Mouse (Mus musculus): ENCODE measurements at regions not wholly inside any gene's neighbourhood (a gene's known extent, or its start where the extent isn't known, plus 50 kb on each side); places are given as distances from the start of the nearest gene placed in this dataset.
"Not testable (repeated sequence)": the region's sequence is repeated elsewhere in the genome, so short reads cannot be mapped to it uniquely, and the experiment has no call there.

- DNase-seq (ENCODE audit: low read depth): no peak
Measured at GRCm38 (mm10) chr17:76703823-76704222, 1152.1 kb upstream of the Fam98a start.

DNA sequence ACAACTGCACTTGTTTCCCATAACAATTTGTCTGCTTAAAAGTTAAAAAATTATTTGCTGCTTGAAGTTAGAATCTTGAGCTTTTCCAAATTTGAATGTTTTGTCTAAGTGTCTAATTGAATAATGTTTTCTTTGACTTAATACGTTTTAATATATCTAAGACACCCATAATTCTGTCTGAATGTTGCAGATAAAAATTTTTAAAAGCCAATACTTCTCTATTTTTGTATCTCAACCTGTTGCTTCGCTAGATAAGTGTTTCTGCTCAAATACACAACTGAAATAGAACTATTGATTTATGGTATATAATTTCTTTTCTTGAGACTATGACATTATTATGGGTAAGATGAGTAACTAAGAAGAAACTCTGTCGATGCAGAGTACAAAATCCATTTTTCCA is 1144.5 kb upstream of the Fam98a start:
- DNase-seq (ENCODE audit: low read depth): no peak

- peak; percentile 3 for DNase-seq (ENCODE audit: low read depth)
Measured at GRCm38 (mm10) chr17:76658056-76658455, 1106.3 kb upstream of the Fam98a start.

DNA sequence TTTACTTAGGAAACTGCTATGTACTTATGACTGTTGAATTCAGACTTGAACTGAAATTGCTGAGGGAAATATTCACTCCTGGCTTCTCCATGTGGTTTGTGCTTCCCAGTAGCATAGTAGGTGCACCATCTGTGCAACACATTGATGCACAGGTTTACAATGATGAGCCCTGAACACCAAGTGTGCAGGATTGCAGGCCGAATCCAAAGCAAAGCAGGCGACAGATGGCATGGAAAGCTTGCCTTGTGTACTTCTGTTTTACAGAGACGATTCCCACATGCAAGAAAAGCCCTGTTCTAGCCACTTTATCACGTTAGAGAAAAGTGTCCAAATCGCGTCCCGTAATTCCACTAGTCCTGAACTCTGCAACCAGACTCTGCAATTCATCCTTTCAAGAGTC is 1074.2 kb upstream of the Fam98a start:
- DNase-seq (ENCODE audit: low read depth): no peak

DNA sequence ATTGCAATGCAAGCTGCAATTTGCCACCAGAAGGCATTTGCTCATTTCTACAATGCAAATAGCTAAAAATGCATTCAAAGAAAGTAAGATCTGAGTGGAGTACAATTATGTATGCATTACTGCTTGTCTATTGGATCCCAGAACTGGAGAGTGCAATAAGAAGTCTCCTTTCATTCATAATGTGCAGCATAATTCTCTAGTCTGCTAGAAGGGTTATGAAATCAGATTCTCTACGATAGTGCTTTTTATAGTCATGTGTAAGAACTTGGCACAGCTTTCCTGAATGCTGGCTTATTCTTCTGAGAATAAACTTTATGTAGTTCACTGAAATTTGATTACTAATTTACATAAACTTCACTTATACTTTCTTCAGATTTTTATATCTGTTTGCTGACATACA is 1053.5 kb upstream of the Fam98a start:
- no peak for DNase-seq (ENCODE audit: low read depth)

- DNase-seq (ENCODE audit: low read depth): no peak
Measured at GRCm38 (mm10) chr17:76578323-76578722, 1026.6 kb upstream of the Fam98a start.

GRCm38 (mm10) chr17:76559725-76560124 is 1008.0 kb upstream of the Fam98a start:
- DNase-seq (ENCODE audit: low read depth): no peak

DNA sequence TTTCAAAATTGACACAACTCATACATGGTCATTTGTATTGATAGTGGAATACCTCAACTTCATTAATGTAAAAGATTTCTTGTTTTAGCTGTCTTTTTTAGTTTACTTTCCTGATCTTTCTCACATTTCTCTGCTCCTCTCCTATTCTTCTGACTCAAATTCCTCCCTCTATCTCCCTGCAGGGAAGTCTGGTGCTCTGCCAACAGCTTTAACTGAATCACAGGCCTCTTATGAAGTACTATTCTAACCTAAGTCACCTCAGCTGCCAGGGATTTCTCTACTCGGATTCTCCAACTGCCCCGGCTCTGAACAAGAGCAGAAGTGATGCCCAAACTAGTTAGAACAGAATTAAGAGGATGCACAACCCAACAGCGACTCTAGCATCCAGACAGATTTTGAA is 993.8 kb upstream of the Fam98a start:
- no peak for DNase-seq (ENCODE audit: low read depth)

DNA sequence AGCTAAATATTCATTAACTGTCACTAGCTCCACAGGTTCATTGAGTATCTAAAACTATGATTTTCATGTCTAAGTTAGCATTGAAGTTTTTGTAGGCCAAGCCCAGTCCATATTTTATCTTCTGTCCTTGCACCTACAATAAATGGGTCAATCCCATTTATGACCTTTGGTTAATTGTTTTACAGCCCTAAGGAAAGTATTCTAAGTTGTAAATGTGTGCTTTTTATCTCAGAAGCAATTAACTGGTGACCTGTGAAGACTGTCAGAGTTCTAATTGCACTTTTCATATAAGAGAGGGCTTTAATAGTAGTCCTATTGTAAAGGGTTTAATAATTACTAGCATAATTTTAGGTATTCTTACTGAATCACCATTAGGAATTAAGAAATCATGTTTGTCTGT is 984.0 kb upstream of the Fam98a start:
- DNase-seq (ENCODE audit: low read depth): no peak

DNA sequence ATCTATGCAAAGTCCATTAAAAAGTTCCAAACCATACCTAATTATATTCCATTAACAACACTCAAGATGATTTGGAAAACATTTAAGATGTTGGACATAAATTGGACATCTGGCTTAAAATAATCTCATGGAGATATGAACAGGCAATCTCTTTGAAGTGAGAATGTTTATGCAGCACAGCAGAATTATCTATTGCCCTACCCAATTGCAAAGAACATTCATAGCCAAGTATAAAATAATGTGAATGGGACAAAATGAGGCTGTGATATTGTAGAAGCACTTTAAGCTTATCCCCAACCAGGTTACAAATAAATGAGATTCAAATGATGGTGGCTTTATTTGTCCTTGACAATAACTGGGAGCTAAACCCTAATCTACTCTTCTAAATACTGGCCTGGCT is 950.0 kb upstream of the Fam98a start:
- DNase-seq (ENCODE audit: low read depth): no peak

DNA sequence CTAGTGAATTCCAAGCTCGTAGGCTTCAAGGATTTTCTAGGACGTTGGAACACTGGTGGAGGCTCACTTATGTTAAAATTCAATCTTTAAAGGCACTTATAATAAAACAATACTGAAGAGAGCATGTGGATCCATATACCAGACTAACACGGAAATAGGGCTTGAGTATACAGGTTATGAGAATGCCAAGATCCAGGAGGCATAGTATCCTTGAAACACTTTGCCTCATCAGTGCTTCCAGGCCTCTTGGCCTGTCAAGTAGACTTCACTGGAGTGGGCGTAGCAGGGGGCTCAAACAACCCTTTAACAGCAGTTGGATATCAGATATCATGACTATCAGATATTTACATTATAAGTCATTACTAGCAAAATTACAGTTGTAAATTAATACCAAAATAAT is 948.7 kb upstream of the Fam98a start:
- DNase-seq (ENCODE audit: low read depth): no peak

DNA sequence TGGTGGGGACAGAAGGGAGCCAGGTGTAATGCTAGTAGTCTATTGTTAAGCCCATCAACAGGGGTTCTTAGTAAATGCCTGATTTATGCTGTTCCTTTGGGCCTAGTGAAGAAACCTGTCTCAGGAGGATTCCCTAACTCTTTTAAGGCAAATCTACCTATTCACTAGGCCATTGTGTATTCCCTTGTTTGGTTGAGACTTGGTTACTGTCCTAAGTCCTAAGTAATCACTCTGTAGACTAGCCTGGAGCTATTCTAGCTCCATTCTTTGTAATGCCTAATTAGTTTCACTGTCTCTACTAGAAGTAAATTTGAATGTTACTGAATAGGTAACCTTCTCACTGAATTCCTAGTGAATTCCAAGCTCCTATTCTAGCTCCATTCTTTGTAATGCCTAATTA is 948.2 kb upstream of the Fam98a start:
- DNase-seq (ENCODE audit: low read depth): not testable (repeated sequence)

DNA sequence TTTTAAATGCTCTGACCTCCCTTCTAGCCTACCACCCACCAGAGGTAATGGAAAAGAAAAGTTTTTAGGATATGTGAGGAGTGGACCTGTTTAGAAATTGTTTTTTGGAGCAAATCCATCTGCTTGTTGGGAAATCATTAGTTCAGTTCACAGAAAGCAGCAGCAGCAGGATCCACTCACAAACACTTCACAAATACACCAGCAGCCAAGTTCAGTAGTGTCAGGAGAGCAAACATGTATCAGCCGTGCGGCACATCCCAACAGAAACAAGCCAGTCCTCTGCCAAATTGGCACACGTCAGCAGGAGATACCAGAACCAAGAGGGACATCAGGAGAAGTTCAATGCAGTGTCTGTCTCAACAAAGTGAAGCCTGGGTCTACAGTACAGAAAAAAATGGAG is 935.6 kb upstream of the Fam98a start:
- no peak for DNase-seq (ENCODE audit: low read depth)

- DNase-seq (ENCODE audit: low read depth): peak; percentile 2
Measured at GRCm38 (mm10) chr17:76484130-76484529, 932.4 kb upstream of the Fam98a start.

GRCm38 (mm10) chr17:76451296-76451834 is 899.6 kb upstream of the Fam98a start:
- DNase-seq (ENCODE audit: low read depth): no peak
